Mouse (Mus musculus) kidney, adult 2 months (tissue): ENCODE data around the gene Elf5. TPM values are rescaled to one million over a fixed set of nuclear protein-coding genes. Genes with fewer than 3 reads are reported as not detected.
A peak's percentile ranks its signal among the peaks of the same experiment; 100 is the strongest.

Source experiments
- DNase-seq: peaks from one replicate; pipeline ENCODE4 v3.0.0; 2021
- H3K27ac ChIP-seq: fragments of 200-500 bp; 2 replicates; pipeline ENCODE4 v1.5.1; 2012; ENCODE audit warnings: low read depth, low read length, control low read depth, inconsistent platforms; ENCODE audit not compliant: insufficient read depth
- H3K27me3 ChIP-seq: fragments of 200-500 bp; replicated peaks from 2 replicates; pipeline ENCODE4 v1.6.1; 2012; ENCODE audit warnings: mild to moderate bottlenecking, moderate library complexity, low read length, inconsistent platforms; ENCODE audit not compliant: control insufficient read depth, insufficient read depth
- H3K36me3 ChIP-seq: fragments of 200-500 bp; 2 replicates; pipeline ENCODE4 v1.6.1; 2012; ENCODE audit warnings: mild to moderate bottlenecking, moderate library complexity, low read length, inconsistent platforms; ENCODE audit not compliant: control insufficient read depth, insufficient read depth
- H3K4me1 ChIP-seq: fragments of 200-500 bp; 2 replicates; pipeline ENCODE4 v1.6.1; 2011; ENCODE audit warnings: low read length; ENCODE audit not compliant: control insufficient read depth, insufficient read depth
- H3K4me3 ChIP-seq: fragments of 200-500 bp; 2 replicates; pipeline ENCODE4 v1.5.1; 2011; ENCODE audit warnings: mild to moderate bottlenecking, low read depth, low read length, control low read depth; ENCODE audit not compliant: insufficient read depth
- CTCF ChIP-seq: fragments of 200-500 bp; conservative IDR thresholded peaks from 2 replicates; pipeline ENCODE4 v1.5.1; 2011; ENCODE audit warnings: low read depth, mild to moderate bottlenecking, control low read depth, low read length, moderate library complexity, mixed read lengths; ENCODE audit not compliant: insufficient read depth, insufficient read length
- POLR2A ChIP-seq: fragments of 200-500 bp; IDR thresholded peaks from one replicate; pipeline ENCODE4 v1.6.1; 2011; ENCODE audit warnings: low read depth, low read length, control low read depth
- WGBS: fragments of 180-500 bp; shearing (Covaris S2); methylation state at CpG from one replicate; pipeline ENCODE4 v1.1.7; 2018; 5-methylcytosine and 5-hydroxymethylcytosine counted together
- polyA plus RNA-seq: library from polyadenylated mRNA; depleted of rRNA; stranded (reverse); fragments of >200 nt; gene quantifications from 2 replicates; pipeline ENCODE4 v1.2.3, GENCODE M21; 2012; rRNA removed

The Elf5 gene
- 7.8 and 10.5 TPM in 2 replicates for polyA plus RNA-seq

DNA sequence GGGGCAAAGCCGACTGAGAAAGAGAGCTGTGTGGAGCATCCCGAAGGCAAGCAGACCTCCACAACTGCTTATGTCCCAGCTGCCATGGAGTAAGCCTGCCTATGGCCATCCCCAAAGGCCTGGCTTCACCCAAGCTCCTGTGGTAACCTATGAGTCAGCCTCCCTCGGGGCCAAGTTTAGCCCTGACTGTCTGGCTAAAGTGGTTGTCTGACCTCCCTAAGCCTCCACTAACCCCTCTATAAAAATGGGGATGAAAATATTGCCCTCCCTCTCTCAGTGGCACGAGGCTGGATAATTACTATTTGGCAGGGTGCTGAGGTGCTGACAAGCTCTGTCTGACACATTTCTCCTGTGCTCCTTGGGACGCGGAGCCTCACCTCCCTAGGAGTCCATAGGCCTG lies at the start of gene Elf5:
TSS of gene Elf5 (plus strand) at position 341 of the 400 bp plus-strand sequence.
- H3K27ac ChIP-seq = no peak within 1 kb of the TSS
- no peaks in the 10 kb centered on the region for H3K4me1 ChIP-seq
- 77% methylated on average over 6 of the region's 6 CpGs for WGBS
- H3K4me3 ChIP-seq = no peak within 1 kb of the TSS
- H3K36me3 ChIP-seq = no peaks in the 10 kb centered on the region
- no peak for DNase-seq
- no peaks in the 10 kb centered on the region for H3K27me3 ChIP-seq
- no peak for TF ChIP-seq POLR2A
- no peak for TF ChIP-seq CTCF

DNA sequence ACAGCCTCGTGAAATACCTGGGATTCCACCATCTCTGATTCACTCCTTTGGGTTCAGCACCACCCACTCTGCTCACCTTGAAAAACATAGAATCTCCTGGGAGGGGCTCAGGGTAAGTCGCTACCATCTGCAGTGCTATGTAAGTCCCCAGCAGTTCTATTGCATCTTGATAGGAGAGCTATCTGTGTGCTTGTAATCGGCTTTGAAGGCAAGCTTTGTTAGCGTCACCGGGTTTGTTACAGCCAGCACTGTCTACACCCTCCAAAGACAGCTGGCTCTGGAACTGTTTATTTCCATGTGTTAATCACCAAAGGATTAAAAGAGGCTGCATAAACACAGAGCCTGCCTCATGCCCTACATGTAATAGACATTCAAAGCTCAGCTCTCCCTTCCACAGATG lies 38.9 kb upstream of the Elf5 start:
- Histone ChIP-seq H3K4me1 (no peaks in the 10 kb centered on the region), H3K27ac (no peak overlapping the region), H3K36me3 (no peaks in the 10 kb centered on the region), H3K27me3 (no peaks in the 10 kb centered on the region), H3K4me3 (no peak overlapping the region)
- no peak for DNase-seq
- 74% methylated on average over 5 of the region's 5 CpGs for WGBS
- no peak for TF ChIP-seq POLR2A
- no peak for TF ChIP-seq CTCF

DNA sequence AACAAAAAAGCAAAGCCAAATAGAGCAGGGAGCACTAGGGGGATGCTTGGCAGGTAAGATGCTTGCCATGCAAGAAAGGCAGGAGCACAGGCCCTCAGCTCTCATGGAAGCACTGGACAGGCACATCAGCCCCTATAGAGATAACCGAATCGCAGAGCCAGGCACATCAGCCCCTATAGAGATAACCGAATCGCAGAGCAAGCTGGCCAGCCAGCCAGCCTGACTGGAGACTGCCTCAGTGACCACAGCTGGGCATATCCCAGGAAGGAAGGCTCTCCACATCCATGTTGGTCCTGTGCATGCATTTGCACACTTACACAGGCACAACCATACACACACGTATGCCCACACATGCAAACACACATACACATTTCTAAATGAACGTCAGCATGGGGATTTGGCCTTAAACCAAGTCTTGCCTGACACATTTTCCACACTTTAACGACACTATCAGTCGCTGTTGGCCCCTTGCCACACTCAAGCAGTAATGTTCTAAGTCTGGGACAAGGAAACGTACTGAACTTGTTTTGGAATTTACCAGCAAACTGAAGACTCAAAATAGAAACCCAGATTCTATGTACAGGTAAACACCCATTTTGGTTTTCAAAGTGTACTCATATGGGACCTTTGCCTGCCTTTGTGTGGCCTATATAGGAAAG lies 31.9 kb upstream of the Elf5 start:
- Histone ChIP-seq H3K27me3 (no peaks in the 10 kb centered on the region), H3K36me3 (no peaks in the 10 kb centered on the region), H3K4me1 (no peaks in the 10 kb centered on the region; the same call in 1 of the 2 replicates), H3K4me3 (no peak overlapping the region), H3K27ac (peak overlapping the region; percentile 12; the same call in 1 of the 2 replicates)
- TF ChIP-seq CTCF = no peak
- TF ChIP-seq POLR2A = no peak
- DNase-seq = peak; percentile 41
- 66% methylated on average over 9 of the region's 9 CpGs for WGBS

- H3K27ac ChIP-seq = no peak overlapping the region
- no peaks in the 10 kb centered on the region; the same call in 1 of the 2 replicates for H3K4me1 ChIP-seq
- no peaks in the 10 kb centered on the region for H3K27me3 ChIP-seq
- no peak for DNase-seq
- H3K36me3 ChIP-seq = no peaks in the 10 kb centered on the region
- no peak for TF ChIP-seq CTCF
- TF ChIP-seq POLR2A = no peak
- no peak overlapping the region for H3K4me3 ChIP-seq
- WGBS = 75% methylated on average over 2 of the region's 2 CpGs
Measured at GRCm38 (mm10) chr2:103382174-103382573, 29.3 kb upstream of the Elf5 start.

GRCm38 (mm10) chr2:103387881-103388280 lies 23.6 kb upstream of the Elf5 start:
- DNase-seq = no peak
- no peaks in the 10 kb centered on the region for H3K27me3 ChIP-seq
- 85% methylated on average over 1 of the region's 1 CpGs for WGBS
- H3K36me3 ChIP-seq = no peaks in the 10 kb centered on the region
- no peaks in the 10 kb centered on the region for H3K4me1 ChIP-seq
- H3K27ac ChIP-seq = no peak overlapping the region
- no peak overlapping the region for H3K4me3 ChIP-seq
- no peak for TF ChIP-seq POLR2A
- TF ChIP-seq CTCF = no peak

DNA sequence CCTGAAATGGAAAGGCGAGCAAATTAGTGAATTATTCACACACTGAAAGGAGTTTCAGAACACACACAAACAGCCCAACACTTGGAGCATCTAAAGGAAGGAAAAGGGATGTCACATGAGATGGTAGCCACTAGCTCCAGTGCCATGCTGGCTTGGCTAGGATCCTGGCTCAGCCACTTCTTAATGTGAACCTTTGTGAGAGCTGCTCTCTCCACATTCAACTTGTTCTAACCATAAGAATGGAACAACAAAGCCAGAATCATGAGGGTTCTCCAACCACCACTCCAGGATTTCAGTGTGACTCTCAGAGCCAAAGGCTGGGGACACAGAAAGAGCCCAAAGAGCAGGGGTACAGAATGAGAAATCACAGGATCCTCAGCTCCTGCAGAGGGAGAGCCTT lies 23.2 kb upstream of the Elf5 start:
- Histone ChIP-seq H3K36me3 (no peaks in the 10 kb centered on the region), H3K27me3 (no peaks in the 10 kb centered on the region), H3K27ac (no peak overlapping the region), H3K4me3 (no peak overlapping the region), H3K4me1 (no peaks in the 10 kb centered on the region)
- WGBS = 58% methylated on average over 1 of the region's 1 CpGs
- no peak for TF ChIP-seq POLR2A
- no peak for DNase-seq

GRCm38 (mm10) chr2:103390086-103390988 lies 21.2 kb upstream of the Elf5 start:
- Histone ChIP-seq H3K4me1 (no peaks in the 10 kb centered on the region), H3K27me3 (no peaks in the 10 kb centered on the region), H3K27ac (no peak overlapping the region), H3K4me3 (no peak overlapping the region), H3K36me3 (no peaks in the 10 kb centered on the region)
- WGBS = 69% methylated on average over 4 of the region's 4 CpGs
- no peak for DNase-seq
- no peak for TF ChIP-seq CTCF
- TF ChIP-seq POLR2A = no peak
